Mouse (Mus musculus) brain, embryonic 18.5 days (tissue): ENCODE results near the gene Gpr179.
A peak's percentile ranks its signal among the peaks of the same experiment; 100 is the strongest.
"Not testable (repeated sequence)": the region's sequence is repeated elsewhere in the genome, so short reads cannot be mapped to it uniquely, and the experiment has no call there.

Source experiments
- DNase-seq: peaks from one replicate; pipeline ENCODE4 v3.0.0-alpha.2; 2012; ENCODE audit warnings: low read depth, low spot score

Gene Gpr179

DNA sequence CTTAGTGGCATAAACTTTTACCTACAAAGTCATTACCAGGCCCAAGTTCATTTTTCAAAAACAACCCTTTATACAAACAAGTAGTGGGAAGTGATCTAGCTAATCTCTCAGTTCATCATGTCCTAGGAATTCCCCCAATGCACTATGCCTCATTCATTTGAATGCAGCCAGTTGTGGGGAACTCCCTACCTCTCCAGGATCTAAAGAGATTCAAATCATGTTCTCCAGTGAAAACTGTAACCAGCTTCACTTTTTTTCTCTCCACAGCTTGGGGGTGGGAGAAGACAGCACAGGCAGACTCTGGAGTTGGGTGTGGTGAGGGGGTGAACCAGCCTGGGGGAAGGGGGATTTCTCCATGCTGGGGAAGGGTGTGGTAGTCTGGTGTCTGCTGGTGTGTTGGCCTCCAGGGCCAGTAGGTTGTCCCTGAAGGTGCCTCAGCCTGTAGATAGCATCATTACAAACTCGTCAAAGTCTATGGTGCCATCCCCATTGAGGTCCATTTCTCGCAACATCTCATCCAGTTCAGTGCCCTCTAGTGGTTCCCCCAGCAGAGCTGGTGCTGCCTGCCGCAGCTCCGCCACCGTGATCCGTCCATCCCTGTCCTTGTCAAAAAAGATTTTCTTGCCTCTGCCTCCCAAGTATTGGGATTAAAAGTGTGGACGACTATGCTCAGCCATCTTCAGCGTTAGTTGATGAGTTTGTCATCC lies 29.8 kb downstream of the Gpr179 start:
- not testable (repeated sequence) for DNase-seq

DNA sequence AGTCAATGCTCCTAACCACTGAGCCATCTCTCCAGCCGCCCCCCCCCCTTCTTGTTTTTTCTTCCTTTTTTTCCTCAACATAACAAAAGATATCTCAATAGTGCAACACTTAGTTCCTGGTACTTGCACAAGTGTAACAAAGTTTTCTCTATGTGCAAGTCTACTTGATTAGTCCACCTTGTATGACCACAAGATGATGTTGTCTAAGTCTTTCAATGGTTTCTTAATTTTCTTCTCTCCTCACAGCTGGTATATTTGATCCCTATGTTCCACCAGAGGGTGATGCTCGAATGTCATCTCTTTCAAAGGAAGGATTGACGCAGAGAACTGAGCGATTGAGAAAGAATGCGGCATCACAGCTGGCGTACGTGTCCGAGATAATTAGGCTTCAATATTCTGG lies 30.7 kb downstream of the Gpr179 start:
- DNase-seq: no peak

DNA sequence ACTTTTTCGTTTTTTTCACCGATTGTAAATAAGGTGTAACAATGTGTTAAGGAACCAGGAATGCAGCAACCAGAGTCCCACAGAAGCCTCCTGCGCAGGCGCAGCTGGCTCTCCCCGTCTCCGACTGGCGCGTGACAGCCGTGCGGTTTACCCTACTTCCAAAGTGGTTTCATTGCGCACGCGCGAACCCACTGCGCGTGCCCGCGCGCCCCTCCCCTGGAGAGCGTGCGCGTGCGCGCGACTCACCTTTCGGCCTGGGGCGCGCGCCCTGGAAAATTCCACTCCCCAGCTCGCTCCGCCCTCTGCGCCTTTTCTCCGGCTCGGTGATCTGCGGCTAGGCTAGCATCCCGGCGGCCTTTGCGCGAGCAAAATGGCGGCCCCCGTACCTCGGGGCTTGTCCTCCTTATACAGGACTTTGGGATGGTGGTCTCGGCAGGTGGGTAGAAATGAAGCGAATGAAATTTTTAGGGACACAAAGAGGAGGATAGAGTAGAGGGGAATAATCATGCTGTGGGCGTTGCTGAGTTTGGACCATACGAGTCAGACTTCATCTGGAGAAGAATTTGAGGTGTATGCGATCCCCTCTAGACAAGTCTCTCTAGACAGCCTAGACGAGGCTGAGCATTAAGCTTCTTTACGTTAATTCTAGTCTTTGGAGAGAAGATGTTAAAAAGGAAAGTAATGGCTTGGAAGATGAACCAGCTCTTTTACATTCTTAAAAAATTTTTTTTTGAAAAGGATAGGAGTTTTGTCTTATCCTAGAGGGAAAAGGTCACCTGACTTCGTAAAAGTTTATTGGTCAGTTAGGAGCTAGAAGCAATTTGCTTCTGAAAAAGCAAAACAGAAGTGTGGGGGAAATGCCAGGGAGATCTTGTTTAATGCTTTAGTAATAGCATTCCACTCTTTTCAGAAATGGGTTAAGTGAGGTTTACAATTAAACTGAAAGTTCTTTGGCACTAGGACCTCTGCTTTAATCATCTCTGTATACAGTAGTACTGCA lies 36.1 kb downstream of the Gpr179 start, which contains the start of gene Mrpl45:
Mrpl45 (plus strand) TSS at position 213 of the 1,000 bp plus-strand sequence.
- DNase-seq: peak; percentile 93

DNA sequence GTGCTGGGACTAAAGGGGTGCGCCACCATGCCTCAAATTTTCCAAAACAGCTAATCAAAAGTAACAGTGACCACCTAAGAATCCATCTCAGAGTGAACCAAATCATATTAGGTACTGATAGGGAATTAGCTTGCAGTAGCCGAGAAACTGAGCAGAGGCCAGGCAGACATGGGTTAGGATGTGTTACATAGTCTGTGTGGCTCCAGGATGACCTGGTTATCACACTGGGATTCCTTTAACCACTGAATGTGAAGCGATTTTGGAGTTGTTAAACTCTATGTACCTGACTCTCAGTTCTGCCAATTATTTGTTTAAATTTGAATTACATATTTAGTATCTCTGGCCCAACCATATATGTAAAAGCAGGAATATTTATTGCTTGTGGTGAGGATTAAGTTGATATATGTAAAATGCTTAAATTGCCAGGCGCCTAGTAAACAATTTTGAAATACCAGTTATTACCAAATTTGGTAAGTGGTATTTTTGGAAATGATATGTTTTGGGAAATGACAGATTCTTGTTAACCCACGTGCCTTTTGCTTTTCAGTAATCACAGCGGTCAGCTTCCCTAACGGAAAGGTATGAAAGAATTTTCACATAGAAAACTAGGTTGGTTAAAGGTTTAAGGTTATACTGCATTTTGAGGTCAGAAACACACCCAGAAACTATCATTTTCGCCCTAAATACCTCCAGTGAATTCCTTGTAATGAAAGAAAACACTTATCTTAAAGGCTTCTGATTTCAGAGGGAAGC lies 37.0 kb downstream of the Gpr179 start:
- no peak for DNase-seq

DNA sequence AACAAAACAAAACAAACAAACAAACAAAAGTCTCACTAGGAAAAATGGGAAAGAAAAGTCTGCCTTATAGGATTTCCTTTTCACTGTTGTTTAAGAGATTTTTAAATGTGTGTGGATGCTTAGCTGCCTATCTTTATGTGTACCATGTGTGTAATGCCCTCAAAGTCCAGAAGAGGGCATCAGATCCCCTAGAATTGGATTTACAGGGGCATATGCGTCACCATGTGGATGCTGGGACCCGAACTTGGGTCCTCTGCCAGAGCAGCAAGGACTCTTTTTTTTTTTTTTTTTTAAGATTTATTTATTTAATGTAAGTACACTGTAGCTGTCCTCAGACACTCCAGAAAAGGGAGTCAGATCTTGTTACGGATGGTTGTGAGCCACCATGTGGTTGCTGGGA lies 37.8 kb downstream of the Gpr179 start:
- no peak for DNase-seq

DNA sequence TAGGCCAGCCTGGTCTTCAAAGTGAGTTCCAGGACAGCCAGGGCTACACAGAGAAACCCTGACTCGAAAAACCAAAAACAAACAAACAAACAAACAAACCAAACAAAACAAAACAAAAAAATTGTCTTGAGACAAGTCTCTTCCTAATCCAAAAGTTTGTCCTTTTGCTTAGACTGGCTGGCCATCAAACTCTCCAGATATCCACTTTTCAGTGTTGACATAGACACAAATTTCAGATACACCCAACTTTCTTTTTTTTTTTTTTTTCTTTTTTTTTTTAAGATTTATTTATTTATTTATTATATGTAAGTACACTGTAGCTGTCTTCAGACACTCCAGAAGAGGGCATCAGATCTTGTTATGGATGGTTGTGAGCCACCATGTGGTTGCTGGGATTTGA lies 39.0 kb downstream of the Gpr179 start:
- DNase-seq: not testable (repeated sequence)

DNA sequence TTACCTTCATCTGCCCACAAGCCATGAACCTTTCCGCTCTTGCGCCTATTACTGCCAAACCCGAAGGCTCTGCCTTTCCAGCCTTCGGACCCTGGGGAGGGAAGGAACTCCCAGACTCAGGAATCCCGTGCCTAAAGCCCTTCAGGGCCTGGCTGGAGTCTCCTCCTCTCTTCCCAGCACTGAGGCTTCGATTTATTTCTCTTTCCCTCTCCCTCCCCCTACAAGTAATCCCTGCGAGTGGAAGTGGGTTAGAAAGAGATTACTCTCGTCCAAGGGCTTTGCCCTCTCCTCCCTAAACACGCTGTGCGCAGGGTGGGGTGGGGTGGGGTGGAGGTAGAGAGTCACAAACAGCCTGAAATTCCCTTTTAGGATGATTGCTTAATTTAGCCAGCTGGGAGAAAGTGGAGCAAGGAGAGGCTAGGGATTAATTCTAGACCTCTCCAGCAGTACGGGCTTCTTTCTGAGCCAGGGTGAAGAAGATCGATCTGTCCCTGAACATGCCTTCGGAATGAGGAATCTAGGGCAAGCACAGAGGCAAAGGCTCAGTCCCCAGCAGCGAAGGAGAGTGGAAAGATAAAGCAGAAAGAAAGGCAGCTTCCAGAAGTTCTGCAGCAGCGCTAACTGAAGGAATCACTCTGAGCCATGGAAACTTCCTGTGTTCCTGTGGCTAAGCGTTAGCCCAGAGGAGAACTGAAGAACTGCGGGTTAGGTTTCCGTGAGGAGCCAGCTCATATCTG lies 40.8 kb downstream of the Gpr179 start:
- DNase-seq: no peak

DNA sequence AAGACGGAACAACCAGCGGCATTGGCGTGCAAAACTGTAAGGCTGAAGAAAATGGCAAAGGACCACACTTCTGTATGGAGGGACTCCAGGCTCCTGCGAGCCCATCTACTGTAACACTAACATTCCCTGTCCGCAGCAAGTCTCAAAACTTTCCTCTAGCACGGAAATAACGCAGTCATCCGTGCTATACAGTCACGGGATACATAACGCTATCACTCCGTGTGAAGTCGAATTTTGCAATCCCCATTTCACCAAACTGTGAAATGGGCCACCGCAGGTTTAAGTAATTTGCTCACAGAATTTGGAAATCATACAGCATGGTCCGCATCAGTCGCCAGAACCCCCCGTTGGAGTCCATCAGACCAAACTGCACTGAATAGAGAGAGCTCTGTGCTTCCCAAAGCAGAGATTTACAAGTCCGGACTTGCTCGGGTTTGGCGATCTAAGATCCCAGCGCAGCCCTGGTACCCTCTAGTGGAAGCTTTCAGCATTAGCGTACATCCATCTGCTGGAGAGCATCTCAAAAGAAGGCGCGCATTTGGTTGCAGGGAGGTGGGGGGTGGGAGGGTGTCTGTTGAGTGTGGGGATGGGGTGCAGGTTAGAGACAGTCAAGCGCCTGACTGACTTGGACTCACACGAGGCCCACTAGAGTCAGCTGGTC lies 41.8 kb downstream of the Gpr179 start:
- peak; percentile 64 for DNase-seq

DNA sequence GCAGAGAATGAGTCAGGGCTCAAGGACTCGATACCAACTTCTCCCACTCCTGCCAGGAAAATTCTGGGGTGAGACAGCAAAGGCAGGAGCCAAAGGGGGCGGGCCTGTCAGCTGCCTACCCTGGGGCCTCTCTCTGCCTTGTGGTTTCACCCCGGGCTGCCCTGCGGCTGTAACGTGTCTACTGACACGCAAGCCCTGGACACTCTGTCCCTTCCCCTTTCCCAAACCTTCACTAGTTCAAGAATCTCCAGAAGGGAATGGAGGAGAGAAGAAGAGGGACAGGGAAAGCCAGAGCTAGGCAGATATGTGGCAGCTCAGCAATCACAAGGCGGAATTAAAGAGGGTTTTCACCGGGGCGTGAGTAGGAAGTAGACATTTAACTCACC lies 42.4 kb downstream of the Gpr179 start:
- DNase-seq: no peak

DNA sequence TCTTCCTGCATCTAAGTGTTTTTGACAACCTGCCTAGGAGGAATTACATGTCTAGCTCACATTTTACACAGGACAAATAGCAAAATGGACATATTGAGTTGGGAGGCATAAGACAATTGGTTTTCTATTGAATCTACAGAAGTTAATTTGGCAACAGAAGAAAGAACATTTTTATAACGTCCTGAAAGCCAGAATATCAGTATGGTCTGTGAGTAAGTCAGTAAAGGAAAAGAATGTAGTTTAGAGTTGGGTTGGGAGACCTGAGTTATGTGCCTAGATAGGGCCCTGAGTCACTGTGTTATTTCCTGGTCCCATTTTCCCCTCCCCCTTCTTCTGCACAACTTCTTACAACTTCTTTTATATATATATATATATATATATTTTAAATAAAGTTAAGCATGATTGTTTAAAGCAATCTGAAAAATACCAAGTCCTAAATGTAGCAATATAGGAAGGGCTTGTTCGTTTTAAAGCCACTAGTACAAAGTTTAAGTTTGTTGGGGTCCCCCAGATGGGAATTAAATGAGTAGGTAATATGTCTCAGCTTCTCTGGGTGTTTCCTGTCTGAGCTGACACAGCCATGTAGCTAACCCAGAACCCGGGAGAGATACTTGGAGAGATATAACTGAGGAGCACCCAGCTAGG lies 42.9 kb downstream of the Gpr179 start:
- no peak for DNase-seq

DNA sequence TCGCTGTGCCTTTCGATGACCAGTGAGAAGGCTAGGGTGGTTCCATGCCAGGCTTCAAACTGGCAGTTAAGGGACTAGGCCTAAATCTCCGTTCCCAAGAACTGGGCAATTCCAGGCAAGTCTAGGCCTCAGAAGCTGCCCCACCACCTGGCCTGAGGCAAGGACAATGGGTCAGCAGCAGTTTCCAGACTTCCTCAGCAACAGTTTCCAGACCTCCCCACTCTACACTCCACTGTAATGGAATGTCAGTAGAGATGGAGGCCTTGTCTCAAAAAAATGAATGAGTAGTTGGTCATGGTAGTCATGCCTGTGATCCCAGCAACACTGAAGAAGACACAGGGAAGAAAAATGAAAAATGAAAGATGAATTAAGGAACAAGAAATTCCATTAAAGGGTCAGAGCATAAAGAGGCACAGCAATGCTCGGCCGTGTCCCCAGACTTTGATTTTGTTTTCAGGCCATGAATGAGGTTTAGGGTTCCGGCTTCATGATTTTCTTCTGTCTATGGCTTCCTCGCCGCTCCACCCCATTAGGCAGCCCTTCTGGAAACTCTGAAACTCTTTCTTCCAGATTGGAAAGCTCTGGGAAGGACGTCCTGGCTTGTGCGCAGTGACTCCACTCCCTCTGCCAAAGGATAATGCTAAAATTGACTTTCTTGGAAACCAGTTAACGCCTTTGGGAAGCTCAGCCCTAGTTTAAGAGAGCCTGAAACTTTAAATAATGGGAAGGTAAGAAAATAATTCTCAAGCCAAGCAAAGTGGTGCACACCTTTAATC lies 44.4 kb downstream of the Gpr179 start:
- DNase-seq: no peak

DNA sequence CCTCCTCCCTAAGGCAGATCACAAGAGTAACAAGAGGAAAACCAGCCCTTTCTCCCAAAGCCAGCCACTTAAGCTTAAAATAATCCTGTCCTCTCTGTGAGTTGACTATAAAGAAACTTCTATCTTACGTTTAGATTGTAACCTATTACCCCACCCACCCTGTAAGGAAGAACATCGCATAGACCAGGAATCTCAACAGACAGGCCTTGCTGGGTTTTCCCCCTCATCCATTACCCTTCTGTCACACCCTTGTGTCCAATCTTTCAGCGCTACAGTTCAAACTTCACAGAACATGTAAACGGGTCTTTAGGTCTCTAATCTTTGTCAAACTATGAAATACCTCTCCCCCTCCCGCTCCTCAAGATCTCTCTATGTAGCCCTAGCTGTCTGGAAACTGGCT lies 47.2 kb downstream of the Gpr179 start:
- DNase-seq: no peak

DNA sequence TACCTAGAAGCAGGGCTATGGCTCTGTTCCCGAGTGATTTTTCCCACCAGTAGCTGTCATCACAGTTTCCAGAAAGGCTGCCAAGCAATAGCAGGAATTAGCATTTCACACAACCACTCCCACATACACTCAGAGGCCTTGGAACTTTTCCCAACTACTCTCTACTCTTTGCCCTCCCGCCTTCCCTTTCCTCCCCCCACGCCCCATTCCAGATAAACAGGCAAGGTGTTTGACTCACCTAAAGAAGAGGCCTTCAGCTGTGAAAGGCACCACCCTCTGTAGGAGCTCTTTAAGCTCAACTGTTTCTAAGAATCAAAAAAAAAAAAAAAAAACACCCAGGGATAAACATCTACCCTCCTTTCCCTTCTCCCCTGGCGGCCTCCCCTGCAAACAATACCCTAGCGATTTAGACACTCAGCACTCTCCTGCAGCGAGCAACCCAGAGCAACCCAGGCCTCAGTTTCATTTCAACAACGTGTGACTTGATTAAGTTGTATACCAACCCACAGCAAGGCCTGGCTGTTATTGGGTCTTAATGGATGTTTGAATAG lies 49.6 kb downstream of the Gpr179 start:
- DNase-seq: no peak

DNA sequence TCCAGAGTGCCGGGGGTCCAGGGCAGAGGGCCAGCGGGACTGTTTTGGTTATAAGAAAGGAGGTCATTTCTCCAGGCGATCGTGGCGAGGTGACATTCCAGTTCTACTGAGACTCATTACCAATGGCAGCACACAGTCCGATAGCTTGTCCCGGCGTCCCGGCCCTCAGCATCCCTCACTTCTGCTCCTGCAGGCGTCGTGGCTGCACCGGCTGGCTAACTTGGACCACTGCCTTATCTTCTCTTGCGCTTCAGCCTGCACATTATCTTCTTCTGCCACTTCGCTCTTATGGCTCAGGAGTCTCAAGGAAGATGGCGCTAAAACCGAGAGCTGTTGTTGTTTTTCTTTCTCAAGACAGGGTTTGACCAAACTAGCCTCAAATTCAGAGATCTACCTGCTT lies 50.5 kb downstream of the Gpr179 start:
- no peak for DNase-seq

DNA sequence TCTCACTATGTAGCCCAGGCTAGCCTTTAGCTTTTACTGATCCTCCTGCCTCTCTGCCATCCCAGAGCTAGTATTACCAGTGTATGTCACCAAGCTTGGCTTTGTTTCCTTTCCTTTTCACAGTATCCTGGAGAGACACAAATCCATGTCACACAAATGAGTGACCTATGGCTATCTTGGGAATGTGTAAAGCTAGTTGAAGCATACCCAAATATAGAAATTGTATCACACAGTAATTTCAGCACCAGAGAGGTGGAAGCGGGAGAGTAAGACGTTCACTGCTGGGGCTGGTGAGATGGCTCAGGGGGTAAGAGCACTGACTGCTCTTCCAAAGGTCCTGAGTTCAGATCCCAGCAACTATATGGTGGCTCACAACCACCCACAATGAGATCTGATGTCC lies 51.9 kb downstream of the Gpr179 start:
- DNase-seq: no peak

DNA sequence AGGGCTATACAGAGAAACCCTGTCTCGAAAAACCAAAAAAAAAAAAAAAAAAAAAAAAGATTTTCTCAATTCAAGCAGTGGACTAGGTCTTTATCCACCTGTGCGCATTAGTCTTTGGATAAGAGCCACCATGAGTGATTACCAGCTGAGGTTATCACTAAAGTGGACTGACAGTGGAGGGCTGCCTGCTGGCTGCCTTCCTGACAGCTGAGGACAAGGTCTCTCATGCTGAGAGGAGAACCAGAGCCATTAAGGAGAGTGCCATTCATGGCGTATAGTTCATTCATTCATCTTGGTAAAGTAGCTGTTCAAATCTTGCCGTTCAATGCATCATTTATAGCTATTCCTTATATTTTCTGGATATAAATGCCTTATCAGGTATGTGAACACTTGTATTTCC lies 55.3 kb downstream of the Gpr179 start:
- no peak for DNase-seq

DNA sequence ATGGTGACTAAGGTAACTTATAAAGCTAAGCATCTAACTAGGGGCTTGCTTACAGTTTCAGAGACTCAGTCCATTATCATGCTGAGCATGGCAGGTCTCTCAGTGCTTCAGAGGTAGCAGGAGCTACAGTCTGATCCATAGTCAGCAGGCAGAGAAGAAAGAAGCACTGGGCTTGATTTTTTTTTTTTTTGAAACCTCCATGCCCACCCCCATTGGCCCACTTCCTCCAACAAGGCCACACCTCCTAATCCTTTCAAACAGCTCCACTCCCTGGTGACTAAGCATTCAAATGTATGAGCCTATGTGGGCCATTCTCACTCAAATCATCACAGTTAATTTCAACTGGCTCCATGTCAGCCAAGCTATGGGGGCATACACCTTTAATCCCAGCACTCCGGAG lies 59.1 kb downstream of the Gpr179 start:
- no peak for DNase-seq

DNA sequence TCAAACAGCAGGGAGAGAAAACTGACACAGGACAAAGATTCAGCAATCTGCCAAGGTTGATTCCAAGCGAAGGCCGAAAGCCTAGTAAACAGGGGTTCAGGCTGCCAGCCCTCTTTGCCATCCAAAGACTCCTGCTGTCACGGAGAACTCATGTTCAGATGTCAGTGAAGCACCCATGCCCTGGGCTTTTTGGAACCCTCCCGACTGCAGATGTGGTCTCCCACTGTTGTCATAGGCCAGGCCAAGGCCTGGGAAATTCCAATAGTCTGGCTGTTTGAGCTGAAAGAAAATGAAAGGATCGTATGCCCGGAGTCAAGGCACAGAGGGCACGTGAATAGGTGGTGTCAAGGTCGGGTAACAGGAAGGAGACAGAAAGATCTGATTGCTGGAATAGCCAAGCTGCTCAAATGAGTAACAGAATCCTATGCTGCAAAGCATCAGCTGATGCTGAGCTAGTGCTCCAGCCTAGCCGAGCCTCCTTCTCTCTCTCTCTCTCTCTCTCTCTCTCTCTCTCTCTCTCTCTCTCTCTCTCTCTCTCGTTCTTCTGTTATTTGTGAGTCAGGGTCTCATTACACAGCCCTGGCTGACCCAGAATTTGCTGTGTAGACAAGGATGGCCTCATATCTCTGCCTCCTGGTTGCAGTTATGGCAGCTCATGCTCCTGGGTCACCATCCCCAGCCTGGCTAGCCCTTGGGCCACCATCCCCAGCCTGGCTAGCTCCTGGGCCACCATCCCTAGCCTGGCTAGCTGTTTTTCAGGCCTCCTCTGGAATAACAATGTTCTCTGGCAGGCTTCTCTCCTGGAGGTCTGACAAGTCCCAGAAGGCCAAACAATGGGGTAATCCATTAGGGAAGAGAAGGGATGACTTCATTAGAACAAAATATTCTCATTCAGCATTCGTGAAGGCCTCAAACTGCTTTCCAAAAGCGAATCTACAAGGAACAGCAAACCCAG lies 62.3 kb downstream of the Gpr179 start:
- no peak for DNase-seq
